Mouse (Mus musculus): Measurements from ENCODE around the gene Trim56. TPM values are rescaled to one million over a fixed set of nuclear protein-coding genes. Genes with fewer than 3 reads are reported as not detected.
A peak's percentile ranks its signal among the peaks of the same experiment; 100 is the strongest.

Gene Trim56
- polyA plus RNA-seq, 1 experiment from 2014 or later, result 2.8 TPM

DNA sequence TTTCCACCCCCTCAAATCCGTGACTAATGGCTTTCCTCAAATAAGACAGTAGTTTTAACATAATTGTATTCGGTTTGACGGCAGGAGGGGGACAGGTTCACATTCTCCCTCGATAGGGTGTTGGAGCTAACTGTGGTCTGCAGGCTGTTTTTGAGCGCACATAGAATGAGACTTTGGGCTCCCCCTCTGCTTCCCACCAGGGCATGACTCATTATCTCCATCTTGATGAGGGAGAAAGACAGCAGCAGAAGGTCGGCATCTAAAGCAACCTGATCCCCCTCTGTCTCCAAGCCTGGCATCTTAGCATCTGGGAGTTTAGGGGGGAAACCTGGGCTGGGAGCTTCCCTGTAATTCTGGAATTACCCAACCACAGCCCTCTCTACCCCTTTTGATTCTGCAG is 50.6 kb downstream of the Trim56 start:
- H3K27ac ChIP-seq (replicated peaks; ENCODE audit: low read depth, low read length), result no peak overlapping the region
- 55% methylated on average over 6 of the region's 6 CpGs for WGBS
- H3K4me2 ChIP-seq (ENCODE audit: low read length), result no peak overlapping the region
- DNase-seq (no peak), ATAC-seq (ENCODE audit: low FRiP score, low TSS enrichment) (no peak)
- H3K4me1 ChIP-seq (ENCODE audit: control insufficient read depth, insufficient read depth, low read length), result no peaks in the 10 kb centered on the region
- no peaks in the 10 kb centered on the region for H3K9me3 ChIP-seq (ENCODE audit: control insufficient read depth, low read length)
- no peak overlapping the region for H3K9ac ChIP-seq (replicated peaks; ENCODE audit: low read length)
- H3K27me3 ChIP-seq (ENCODE audit: control insufficient read depth, insufficient read depth, low read length), result no peaks in the 10 kb centered on the region
- H3K4me3 ChIP-seq (replicated peaks; ENCODE audit: low read depth, low read length), result no peak overlapping the region
- no peaks in the 10 kb centered on the region for H3K36me3 ChIP-seq (ENCODE audit: control insufficient read depth, insufficient read depth, low read length)

DNA sequence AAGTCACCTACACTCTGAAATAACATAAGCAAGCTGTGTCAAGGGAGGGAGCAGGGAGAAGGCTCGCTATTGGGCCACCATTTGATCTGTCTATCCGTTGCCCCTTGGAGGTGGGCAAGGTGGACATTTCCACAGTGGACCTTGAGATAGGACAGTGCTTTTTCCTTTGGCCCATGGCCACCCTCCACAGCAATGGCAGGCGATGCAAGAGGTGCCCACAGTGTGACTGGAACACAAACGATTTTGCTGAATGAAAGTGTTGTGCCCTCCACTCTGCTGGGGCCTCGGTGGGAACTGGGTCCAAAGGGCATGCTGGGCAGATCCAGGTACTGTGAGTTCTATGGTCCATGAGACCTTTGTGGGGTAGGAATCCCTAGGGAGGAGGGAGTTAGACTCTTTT is 53.4 kb downstream of the Trim56 start:
- no peak for DNase-seq
- WGBS, result 86% methylated on average over 5 of the region's 5 CpGs

DNA sequence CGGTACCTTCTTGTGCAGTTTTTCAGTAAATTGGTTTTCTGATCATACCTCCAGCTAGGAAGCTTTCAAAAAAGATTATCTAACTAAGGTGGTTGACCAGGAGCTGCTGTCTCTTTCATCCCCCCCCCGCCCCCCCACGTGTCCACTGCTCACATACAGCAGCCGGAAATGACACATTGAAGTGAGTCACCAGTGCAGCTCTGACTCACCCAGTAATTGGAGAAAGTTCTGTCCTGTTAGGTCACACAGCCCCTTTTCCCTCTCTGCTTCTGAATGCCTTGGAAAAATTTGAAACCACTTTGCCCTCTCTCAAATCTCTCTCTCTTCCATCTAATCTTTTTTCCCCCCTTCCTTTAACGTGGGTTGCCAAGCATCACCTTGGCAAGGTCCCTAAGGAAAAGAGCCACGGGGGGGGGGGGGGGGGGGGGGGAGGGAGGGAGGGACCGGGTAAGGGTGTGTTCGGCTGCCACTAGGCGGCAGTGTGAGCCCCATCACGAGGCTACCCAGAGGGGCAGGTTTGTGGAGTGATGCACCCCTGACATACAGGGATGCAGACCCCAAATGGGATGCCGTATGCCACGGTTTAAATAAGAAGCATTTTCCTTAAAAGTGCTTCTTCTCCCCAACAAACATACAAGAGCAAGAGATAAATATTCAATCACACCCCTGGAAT is 54.1 kb downstream of the Trim56 start:
- no peak overlapping the region for H3K4me2 ChIP-seq (ENCODE audit: low read length)
- no peaks in the 10 kb centered on the region for H3K36me3 ChIP-seq (ENCODE audit: control insufficient read depth, insufficient read depth, low read length)
- H3K27me3 ChIP-seq (ENCODE audit: control insufficient read depth, insufficient read depth, low read length), result no peaks in the 10 kb centered on the region
- no peak overlapping the region for H3K27ac ChIP-seq (replicated peaks; ENCODE audit: low read depth, low read length)
- DNase-seq (peak; percentile 28), ATAC-seq (ENCODE audit: low FRiP score, low TSS enrichment) (no peak)
- H3K4me1 ChIP-seq (ENCODE audit: control insufficient read depth, insufficient read depth, low read length), result no peaks in the 10 kb centered on the region
- H3K9me3 ChIP-seq (ENCODE audit: control insufficient read depth, low read length), result no peaks in the 10 kb centered on the region
- WGBS, result 29% methylated on average over 11 of the region's 12 CpGs
- H3K4me3 ChIP-seq (replicated peaks; ENCODE audit: low read depth, low read length), result no peak overlapping the region
- no peak overlapping the region for H3K9ac ChIP-seq (replicated peaks; ENCODE audit: low read length)

More for the DNA sequence above, 53.4 kb downstream of the Trim56 start:
- Histone ChIP-seq H3K9me3 (ENCODE audit: control insufficient read depth, low read length) (no peaks in the 10 kb centered on the region), H3K4me3 (replicated peaks; ENCODE audit: low read depth, low read length) (no peak overlapping the region), H3K27ac (replicated peaks; ENCODE audit: low read depth, low read length) (no peak overlapping the region), H3K4me1 (ENCODE audit: control insufficient read depth, insufficient read depth, low read length) (no peaks in the 10 kb centered on the region), H3K9ac (replicated peaks; ENCODE audit: low read length) (no peak overlapping the region), H3K27me3 (ENCODE audit: control insufficient read depth, insufficient read depth, low read length) (no peaks in the 10 kb centered on the region), H3K36me3 (ENCODE audit: control insufficient read depth, insufficient read depth, low read length) (no peaks in the 10 kb centered on the region), H3K4me2 (ENCODE audit: low read length) (no peak overlapping the region)
- ATAC-seq (ENCODE audit: low FRiP score, low TSS enrichment), result no peak

Other genes with a start within 250 kb of the Trim56 start
- 8.3 and 16.2 TPM in 2 replicates for gene Col26a1, start 233.0 kb downstream of the Trim56 start, polyA plus RNA-seq (2014; fragmentation: Nextera tagmentation; extraction: Ambion mirVana)
- 133 and 143 TPM in 2 replicates for gene Ift22, start 208.1 kb downstream of the Trim56 start, polyA plus RNA-seq (2014; fragmentation: Nextera tagmentation; extraction: Ambion mirVana)
- gene Fis1, start 162.9 kb downstream of the Trim56 start, polyA plus RNA-seq (2014; fragmentation: Nextera tagmentation; extraction: Ambion mirVana), result 440 and 487 TPM in 2 replicates
- gene Cldn15, start 149.6 kb downstream of the Trim56 start, polyA plus RNA-seq (2014; fragmentation: Nextera tagmentation; extraction: Ambion mirVana), result 0.13 and 0.31 TPM in 2 replicates
- gene Plod3, start 129.2 kb downstream of the Trim56 start, polyA plus RNA-seq (2014; fragmentation: Nextera tagmentation; extraction: Ambion mirVana), result 25.8 and 28.1 TPM in 2 replicates
- 94.0 and 117 TPM in 2 replicates for gene Znhit1, start 128.2 kb downstream of the Trim56 start, polyA plus RNA-seq (2014; fragmentation: Nextera tagmentation; extraction: Ambion mirVana)
- 4.8 and 6.9 TPM in 2 replicates for gene Vgf, start 89.8 kb downstream of the Trim56 start, polyA plus RNA-seq (2014; fragmentation: Nextera tagmentation; extraction: Ambion mirVana)
- gene Ap1s1, start 70.1 kb downstream of the Trim56 start, polyA plus RNA-seq (2014; fragmentation: Nextera tagmentation; extraction: Ambion mirVana), result 214 and 238 TPM in 2 replicates
- 0.26 and 0.28 TPM in 2 replicates for gene Serpine1, start 43.9 kb downstream of the Trim56 start, polyA plus RNA-seq (2014; fragmentation: Nextera tagmentation; extraction: Ambion mirVana)
- gene Muc3, start 33.1 kb upstream of the Trim56 start, polyA plus RNA-seq (2014; fragmentation: Nextera tagmentation; extraction: Ambion mirVana), result not detected in 2 replicates
- gene Muc3a, start 96.2 kb upstream of the Trim56 start, polyA plus RNA-seq (2014; fragmentation: Nextera tagmentation; extraction: Ambion mirVana), result 0.14 and 0.30 TPM in 2 replicates
- gene Ache, start 171.3 kb upstream of the Trim56 start, polyA plus RNA-seq (2014; fragmentation: Nextera tagmentation; extraction: Ambion mirVana), result 22.2 and 35.7 TPM in 2 replicates
- 13.7 and 18.3 TPM in 2 replicates for gene Ufsp1, start 178.4 kb upstream of the Trim56 start, polyA plus RNA-seq (2014; fragmentation: Nextera tagmentation; extraction: Ambion mirVana)
- 82.0 and 95.9 TPM in 2 replicates for gene Srrt, start 191.5 kb upstream of the Trim56 start, polyA plus RNA-seq (2014; fragmentation: Nextera tagmentation; extraction: Ambion mirVana)
- gene Trip6, start 198.2 kb upstream of the Trim56 start, polyA plus RNA-seq (2014; fragmentation: Nextera tagmentation; extraction: Ambion mirVana), result 12.0 and 12.9 TPM in 2 replicates
- gene Slc12a9, start 217.4 kb upstream of the Trim56 start, polyA plus RNA-seq (2014; fragmentation: Nextera tagmentation; extraction: Ambion mirVana), result 17.1 and 18.6 TPM in 2 replicates
- gene Ephb4, start 233.9 kb upstream of the Trim56 start, polyA plus RNA-seq (2014; fragmentation: Nextera tagmentation; extraction: Ambion mirVana), result 3.4 and 8.5 TPM in 2 replicates